Mouse (Mus musculus) spleen, postnatal 4 days (tissue): Measurements from ENCODE around the gene Olfr1537.

Experiments used
- DNase-seq, 2 experiments: peaks; one replicate each; pipeline ENCODE4 v3.0.0; 2022; ENCODE audit warnings: low spot score in 2 of 2

Olfr1537 gene

DNA sequence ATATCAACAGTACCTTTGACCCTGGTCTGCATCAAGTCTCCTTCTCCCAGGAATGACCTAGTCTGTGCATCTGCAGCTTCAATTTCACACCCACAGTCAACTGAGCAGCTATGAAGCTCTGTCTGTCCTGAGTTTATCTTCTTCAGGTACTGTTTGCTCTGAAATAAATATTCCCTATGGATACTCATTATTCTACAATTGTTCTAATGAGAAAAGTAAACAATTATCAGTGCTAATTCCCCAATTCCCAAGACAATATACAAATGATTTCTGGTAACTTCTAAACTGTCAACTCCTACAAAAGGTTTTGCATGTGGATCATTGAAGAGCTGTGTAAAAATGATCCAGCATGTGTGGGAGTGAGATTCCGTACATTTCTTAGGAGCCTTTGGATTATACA is at the start of gene Olfr1537:
TSS of gene Olfr1537 (minus strand) at position 101 of the 400 bp plus-strand sequence.
- DNase-seq, result no peak

DNA sequence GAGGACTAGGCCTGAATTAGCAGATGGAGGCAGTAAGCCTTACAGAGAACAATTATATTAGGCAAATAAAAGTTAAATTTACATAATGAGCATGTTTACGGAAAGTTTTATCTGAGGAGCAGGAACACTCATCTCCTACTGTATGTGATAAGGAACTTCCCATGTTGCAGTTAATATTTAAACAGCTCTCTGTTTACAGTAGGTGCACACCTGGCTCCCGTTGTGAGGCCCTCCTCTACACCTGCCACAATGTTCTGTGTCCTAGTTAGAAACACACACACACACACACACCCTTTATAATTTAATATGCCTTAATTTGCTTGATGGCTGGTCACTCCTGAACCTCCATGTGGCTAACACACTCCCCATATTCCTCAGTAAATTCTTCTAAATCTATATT is 37.3 kb upstream of the Olfr1537 start:
- no peak for DNase-seq

DNA sequence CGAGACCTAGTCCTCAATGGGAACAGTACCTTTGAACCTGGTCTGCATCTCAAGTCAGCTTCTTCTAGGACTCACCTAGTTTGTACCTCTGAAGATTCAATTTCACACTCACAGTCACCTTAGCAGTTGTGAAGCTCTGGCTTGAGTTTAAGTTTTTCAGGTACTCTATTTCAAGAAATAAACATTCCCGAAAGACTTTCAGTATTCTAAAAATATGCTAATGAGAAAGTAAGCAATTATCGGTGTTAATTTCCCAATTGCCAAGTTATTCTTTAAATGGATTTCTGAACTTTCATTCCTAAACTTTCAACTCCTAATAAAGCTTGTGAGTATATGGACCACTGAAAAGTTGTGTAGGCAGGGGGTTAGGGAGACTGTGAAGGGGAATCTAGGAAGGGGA is 26.9 kb upstream of the Olfr1537 start, which contains the start of gene Olfr945:
TSS of gene Olfr945 (minus strand) at position 101 of the 400 bp plus-strand sequence.
- no peak for DNase-seq

DNA sequence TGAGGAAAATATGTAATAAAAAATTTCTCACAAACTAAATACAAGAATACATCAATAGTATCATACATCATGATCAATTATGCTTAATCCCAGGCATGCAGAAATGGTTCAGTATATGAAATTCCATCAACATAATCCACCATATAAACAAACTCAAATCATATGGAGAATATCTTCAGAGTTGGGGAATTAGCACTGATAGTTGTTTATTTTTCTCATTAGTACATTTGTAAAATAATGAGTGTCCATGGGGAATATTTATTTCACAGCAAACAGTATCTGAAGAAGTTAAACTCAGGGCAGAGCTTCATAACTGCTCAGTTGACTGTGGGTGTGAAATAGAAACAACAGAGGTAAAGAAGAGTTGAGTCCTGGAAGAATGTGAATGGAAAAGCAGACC is 48.2 kb downstream of the Olfr1537 start, which contains the start of gene Olfr944:
TSS of gene Olfr944 (plus strand) at position 301 of the 400 bp plus-strand sequence.
- DNase-seq, result no peak
